Mouse (Mus musculus): ENCODE results near the gene Fanca. TPM values are rescaled to one million over a fixed set of nuclear protein-coding genes. Genes with fewer than 3 reads are reported as not detected.

Fanca gene
- total and polyA plus RNA-seq, 3 experiments = 3.9 to 6.2 (median 5.3) TPM

GRCm38 (mm10) chr8:123348237-123348843 is 30.0 kb upstream of the Fanca start:
- Histone ChIP-seq H3K9ac (ENCODE audit: low read depth, low read length) (no peak overlapping the region), H3K27ac (no peak overlapping the region), H3K36me3 (ENCODE audit: control insufficient read depth, insufficient read depth, low read length) (no peaks in the 10 kb centered on the region), H3K4me3 (no peak overlapping the region), H3K4me1 (ENCODE audit: control insufficient read depth, insufficient read depth, low read length) (no peaks in the 10 kb centered on the region), H3K27me3 (ENCODE audit: control insufficient read depth, insufficient read depth, low read length) (no peaks in the 10 kb centered on the region; the same call in 1 of the 2 replicates), H3K79me2 (replicated peaks; ENCODE audit: control insufficient read depth, insufficient read depth, low read length) (no peaks in the 10 kb centered on the region)
- intact Hi-C loops (cut with DNase I) = no loop called here
- whole genome bisulfite sequencing = 20% methylated on average over 9 of the region's 9 CpGs
- TF ChIP-seq EP300 (IDR thresholded peaks at IDR 0.05; ENCODE audit: insufficient read depth, low read depth, low read length) (no peak), POLR2A (IDR thresholded peaks at IDR 0.05; ENCODE audit: insufficient read depth, low read depth, low read length) (no peak), CTCF (IDR thresholded peaks at IDR 0.05) (no peak)
- DNase-seq = peak; percentile 32 to 41

- no peak for DNase-seq
- H3K79me2 ChIP-seq (replicated peaks; ENCODE audit: control insufficient read depth, insufficient read depth, low read length) = no peaks in the 10 kb centered on the region
Observed at GRCm38 (mm10) chr8:123347293-123347692, 28.9 kb upstream of the Fanca start.

GRCm38 (mm10) chr8:123345856-123346255 is 27.5 kb upstream of the Fanca start:
- intact Hi-C loops (cut with DNase I) = no loop called here
- TF ChIP-seq CTCF (IDR thresholded peaks at IDR 0.05) (no peak), EP300 (IDR thresholded peaks at IDR 0.05; ENCODE audit: insufficient read depth, low read depth, low read length) (no peak)
- H3K9ac ChIP-seq (ENCODE audit: low read depth, low read length) = no peak overlapping the region
- H3K4me3 ChIP-seq = no peak overlapping the region
- no peak for DNase-seq
- no peak overlapping the region for H3K27ac ChIP-seq
- 69% methylated on average over 6 of the region's 6 CpGs for WGBS
- H3K27me3 ChIP-seq (ENCODE audit: control insufficient read depth, insufficient read depth, low read length) = no peaks in the 10 kb centered on the region; the same call in 1 of the 2 replicates
- H3K79me2 ChIP-seq (replicated peaks; ENCODE audit: control insufficient read depth, insufficient read depth, low read length) = no peaks in the 10 kb centered on the region
- no peaks in the 10 kb centered on the region for H3K4me1 ChIP-seq (ENCODE audit: control insufficient read depth, insufficient read depth, low read length)
- no peaks in the 10 kb centered on the region for H3K36me3 ChIP-seq (ENCODE audit: control insufficient read depth, insufficient read depth, low read length)

More at GRCm38 (mm10) chr8:123347293-123347692, 28.9 kb upstream of the Fanca start:
- Histone ChIP-seq H3K4me1 (ENCODE audit: control insufficient read depth, insufficient read depth, low read length) (no peaks in the 10 kb centered on the region), H3K9ac (ENCODE audit: low read depth, low read length) (no peak overlapping the region), H3K36me3 (ENCODE audit: control insufficient read depth, insufficient read depth, low read length) (no peaks in the 10 kb centered on the region), H3K4me3 (no peak overlapping the region), H3K27me3 (ENCODE audit: control insufficient read depth, insufficient read depth, low read length) (no peaks in the 10 kb centered on the region; the same call in 1 of the 2 replicates), H3K27ac (no peak overlapping the region)
- intact Hi-C loops (cut with DNase I) = no loop called here
- no peak for TF ChIP-seq EP300 (IDR thresholded peaks at IDR 0.05; ENCODE audit: insufficient read depth, low read depth, low read length)
- TF ChIP-seq CTCF (IDR thresholded peaks at IDR 0.05) = no peak
- no peak for TF ChIP-seq POLR2A (IDR thresholded peaks at IDR 0.05; ENCODE audit: insufficient read depth, low read depth, low read length)
- WGBS = 45% methylated on average over 2 of the region's 2 CpGs

- DNase-seq = no peak
- WGBS = 69% methylated on average over 8 of the region's 8 CpGs
- H3K4me1 ChIP-seq (ENCODE audit: control insufficient read depth, insufficient read depth, low read length) = no peaks in the 10 kb centered on the region
Observed at GRCm38 (mm10) chr8:123345135-123345534, 26.8 kb upstream of the Fanca start.

GRCm38 (mm10) chr8:123343422-123343821 is 25.0 kb upstream of the Fanca start:
- H3K27ac ChIP-seq = no peak overlapping the region
- H3K79me2 ChIP-seq (replicated peaks; ENCODE audit: control insufficient read depth, insufficient read depth, low read length) = no peaks in the 10 kb centered on the region
- H3K27me3 ChIP-seq (ENCODE audit: control insufficient read depth, insufficient read depth, low read length) = no peaks in the 10 kb centered on the region; the same call in 1 of the 2 replicates
- TF ChIP-seq POLR2A (IDR thresholded peaks at IDR 0.05; ENCODE audit: insufficient read depth, low read depth, low read length) (no peak), EP300 (IDR thresholded peaks at IDR 0.05; ENCODE audit: insufficient read depth, low read depth, low read length) (no peak)
- 67% methylated on average over 12 of the region's 12 CpGs for WGBS
- no peaks in the 10 kb centered on the region for H3K4me1 ChIP-seq (ENCODE audit: control insufficient read depth, insufficient read depth, low read length)
- intact Hi-C loops (cut with DNase I) = no loop called here
- no peak for DNase-seq
- H3K36me3 ChIP-seq (ENCODE audit: control insufficient read depth, insufficient read depth, low read length) = no peaks in the 10 kb centered on the region
- no peak overlapping the region for H3K9ac ChIP-seq (ENCODE audit: low read depth, low read length)
- H3K4me3 ChIP-seq = no peak overlapping the region

More at GRCm38 (mm10) chr8:123345135-123345534, 26.8 kb upstream of the Fanca start:
- Histone ChIP-seq H3K9ac (ENCODE audit: low read depth, low read length) (no peak overlapping the region), H3K79me2 (replicated peaks; ENCODE audit: control insufficient read depth, insufficient read depth, low read length) (no peaks in the 10 kb centered on the region), H3K27me3 (ENCODE audit: control insufficient read depth, insufficient read depth, low read length) (no peaks in the 10 kb centered on the region; the same call in 1 of the 2 replicates), H3K4me3 (no peak overlapping the region), H3K36me3 (ENCODE audit: control insufficient read depth, insufficient read depth, low read length) (no peaks in the 10 kb centered on the region), H3K27ac (no peak overlapping the region)
- TF ChIP-seq EP300 (IDR thresholded peaks at IDR 0.05; ENCODE audit: insufficient read depth, low read depth, low read length) (no peak), CTCF (IDR thresholded peaks at IDR 0.05) (no peak), POLR2A (IDR thresholded peaks at IDR 0.05; ENCODE audit: insufficient read depth, low read depth, low read length) (no peak)
- intact Hi-C loops (cut with DNase I) = no loop called here

- Histone ChIP-seq H3K79me2 (replicated peaks; ENCODE audit: control insufficient read depth, insufficient read depth, low read length) (no peaks in the 10 kb centered on the region), H3K4me3 (no peak overlapping the region), H3K27me3 (ENCODE audit: control insufficient read depth, insufficient read depth, low read length) (no peaks in the 10 kb centered on the region; the same call in 1 of the 2 replicates), H3K27ac (no peak overlapping the region), H3K36me3 (ENCODE audit: control insufficient read depth, insufficient read depth, low read length) (no peaks in the 10 kb centered on the region), H3K4me1 (ENCODE audit: control insufficient read depth, insufficient read depth, low read length) (no peaks in the 10 kb centered on the region), H3K9ac (ENCODE audit: low read depth, low read length) (no peak overlapping the region)
- intact Hi-C loops (cut with DNase I) = no loop called here
- DNase-seq = no peak
- WGBS = 60% methylated on average over 7 of the region's 7 CpGs
- TF ChIP-seq EP300 (IDR thresholded peaks at IDR 0.05; ENCODE audit: insufficient read depth, low read depth, low read length) = no peak
- TF ChIP-seq CTCF (IDR thresholded peaks at IDR 0.05) = no peak
- TF ChIP-seq POLR2A (IDR thresholded peaks at IDR 0.05; ENCODE audit: insufficient read depth, low read depth, low read length) = no peak
Observed at GRCm38 (mm10) chr8:123342911-123343310, 24.5 kb upstream of the Fanca start.

Data from heart, adult 2 months (tissue).